Mouse (Mus musculus) adrenal gland, adult (tissue): ENCODE measurements around the gene Akap8l.

ENCODE experiments used
- DNase-seq, 2 experiments: peaks; one replicate each; pipeline ENCODE4 v3.0.0; 2022 to 2023; ENCODE audit warnings: low spot score in 1 of 2; ENCODE audit not compliant: inconsistent age in 2 of 2

Gene Akap8l

DNA sequence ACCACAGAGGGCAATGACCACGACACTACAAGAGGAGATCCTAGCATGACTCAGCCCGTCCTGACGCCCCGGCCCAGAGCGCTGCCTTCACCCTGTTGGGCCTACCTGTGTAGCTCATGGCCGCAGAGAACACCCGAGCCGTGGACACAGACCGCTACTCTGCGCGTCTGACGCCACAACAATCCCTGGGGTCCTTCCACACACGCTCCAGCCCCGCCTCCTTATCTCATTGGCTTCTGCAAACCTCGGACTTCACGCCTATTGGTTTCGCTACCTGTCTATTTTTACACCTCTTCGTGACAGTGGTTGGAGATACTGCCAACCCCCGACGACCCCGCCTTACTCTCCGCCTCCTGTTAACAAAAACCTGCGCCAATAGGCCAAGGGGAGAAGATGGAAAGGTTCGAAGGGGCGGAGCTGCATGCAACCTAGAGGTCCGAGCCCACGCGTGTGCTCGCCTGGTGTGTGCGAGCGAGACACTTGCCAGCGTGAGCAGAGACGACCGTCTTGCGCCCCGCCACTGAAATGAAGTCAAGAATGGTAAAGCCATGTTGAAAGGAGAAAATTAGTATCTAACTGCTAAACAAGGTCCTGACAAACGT, at the start of gene Akap8l:
Gene Akap8l, minus strand, starts transcription at position 226 of the 602 bp plus-strand sequence.
- peak; percentile 98 to 99 for DNase-seq

DNA sequence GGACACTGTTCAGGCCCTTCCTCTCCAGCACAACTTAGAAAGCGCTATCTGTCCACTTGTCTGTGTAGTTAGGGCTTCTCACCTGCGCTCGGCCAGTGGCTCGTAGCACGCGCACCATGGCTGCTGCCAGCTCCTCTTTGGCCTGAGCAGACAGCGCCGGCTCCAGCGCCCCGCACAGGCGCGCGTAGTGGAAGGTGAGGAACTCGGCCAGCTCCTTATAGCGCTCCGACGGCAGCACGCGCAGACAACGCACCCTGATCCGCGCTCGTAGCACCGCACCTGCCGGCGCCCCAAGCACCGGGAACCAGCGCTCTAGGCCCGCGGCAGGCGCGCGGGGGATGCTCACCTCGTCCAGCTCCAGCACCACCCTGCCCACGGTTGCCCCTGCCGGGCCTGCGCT, 45.9 kb upstream of the Akap8l start:
- DNase-seq, result no peak

DNA sequence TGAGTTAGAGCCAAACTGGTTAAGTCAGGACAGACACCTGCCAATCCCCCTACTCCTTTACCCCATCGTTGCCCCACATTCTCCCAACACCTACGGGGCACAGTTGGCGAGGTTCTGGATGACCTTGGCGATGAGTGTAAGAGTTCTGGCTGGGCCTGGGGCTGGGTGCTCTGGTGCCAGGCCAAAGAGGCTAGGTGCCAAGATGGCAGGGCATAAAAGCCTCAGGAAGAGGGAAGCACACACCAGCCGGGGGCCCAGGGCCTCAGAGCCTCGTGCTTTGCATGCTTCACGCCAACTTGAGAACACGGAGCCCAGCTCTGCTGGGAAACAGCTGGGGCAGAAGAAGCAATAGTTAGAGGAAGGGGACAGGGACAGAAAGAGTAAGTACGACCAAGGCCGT, 43.5 kb upstream of the Akap8l start:
- no peak for DNase-seq

DNA sequence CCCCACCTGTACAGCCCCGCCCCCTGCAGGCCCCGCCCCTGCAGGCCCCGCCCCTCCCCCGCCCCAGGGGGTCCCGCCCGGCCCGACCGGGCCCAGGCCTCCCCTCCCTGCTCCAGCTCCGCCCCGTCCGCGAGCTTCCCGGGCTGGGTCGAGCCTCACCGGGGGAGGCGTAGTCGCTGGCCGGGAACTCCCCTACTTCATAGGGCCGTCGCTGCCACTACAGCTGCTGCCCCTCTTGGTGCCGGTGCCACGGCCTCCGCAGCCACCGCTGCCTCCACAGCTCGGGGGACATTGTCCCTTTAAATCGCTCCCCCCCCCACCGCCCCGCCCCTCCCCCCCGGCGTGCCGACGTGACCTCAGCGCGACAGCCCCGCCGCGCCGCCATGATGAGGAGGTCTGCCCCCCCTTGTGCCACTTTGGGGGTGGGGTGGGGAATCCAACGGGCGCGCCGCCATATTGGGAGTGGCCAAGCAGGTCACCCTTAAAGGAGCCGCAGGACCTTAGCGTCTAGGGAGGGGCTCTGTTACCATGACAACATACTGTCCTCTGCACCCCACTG, 38.8 kb upstream of the Akap8l start, which contains the start of gene Wiz:
Gene Wiz, minus strand, starts transcription at position 339 of the 559 bp plus-strand sequence.
- DNase-seq, result peak; percentile 96 to 99

DNA sequence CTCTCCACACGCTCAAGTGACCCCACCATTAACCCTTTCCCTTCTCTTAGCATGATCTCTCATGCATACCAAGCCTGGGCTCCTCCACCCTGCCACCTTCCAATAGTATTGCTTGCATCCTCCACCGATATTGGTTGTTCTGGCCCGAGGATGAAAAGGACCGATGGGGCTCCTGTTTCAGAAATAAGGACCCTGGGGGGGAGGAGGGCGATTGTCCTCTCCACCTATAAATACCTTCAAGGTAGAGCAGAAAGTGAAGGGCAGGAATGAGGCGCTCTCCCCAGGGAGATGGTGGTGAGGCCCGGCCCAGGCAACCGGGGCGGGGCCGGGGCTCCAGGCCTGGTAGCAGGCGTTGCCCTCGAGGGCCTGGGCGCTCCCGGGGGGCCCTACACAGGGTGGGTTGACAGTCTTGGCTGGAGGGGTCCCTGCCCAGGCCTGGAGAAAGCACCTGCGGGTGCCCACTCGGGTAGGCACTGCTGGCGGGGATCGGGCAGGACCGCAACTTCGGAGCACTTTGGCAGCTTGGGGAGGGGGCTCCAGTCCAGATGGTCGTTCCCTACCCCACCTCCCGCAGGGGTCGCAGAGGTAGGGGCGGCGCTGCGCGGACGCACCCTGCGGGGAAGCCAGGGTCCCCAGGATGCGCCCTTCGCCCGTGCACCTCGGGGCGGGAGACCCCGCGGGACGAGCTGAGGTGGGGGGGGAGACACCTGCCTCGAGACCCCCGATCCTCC, 38.1 kb upstream of the Akap8l start:
- peak in 1 of 2 experiments; percentile 84 for DNase-seq

DNA sequence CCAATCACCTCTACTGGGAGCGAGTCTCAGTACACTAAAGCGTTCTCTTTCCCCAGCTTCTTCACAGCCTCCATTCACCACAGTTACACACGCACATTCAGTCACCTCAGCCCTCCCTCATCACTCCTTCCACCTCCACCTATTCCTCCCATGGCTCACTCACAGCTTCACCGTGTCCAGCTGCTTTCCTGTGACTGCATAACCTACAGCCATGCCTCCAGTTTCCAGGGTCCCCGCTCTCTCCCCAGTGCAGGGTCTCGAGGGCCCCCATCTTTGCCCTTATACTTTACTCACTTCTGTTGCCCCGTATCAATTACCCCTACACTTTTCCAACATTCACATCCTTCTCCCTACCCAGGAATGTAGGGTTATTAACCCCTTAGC, 37.6 kb upstream of the Akap8l start:
- no peak for DNase-seq

DNA sequence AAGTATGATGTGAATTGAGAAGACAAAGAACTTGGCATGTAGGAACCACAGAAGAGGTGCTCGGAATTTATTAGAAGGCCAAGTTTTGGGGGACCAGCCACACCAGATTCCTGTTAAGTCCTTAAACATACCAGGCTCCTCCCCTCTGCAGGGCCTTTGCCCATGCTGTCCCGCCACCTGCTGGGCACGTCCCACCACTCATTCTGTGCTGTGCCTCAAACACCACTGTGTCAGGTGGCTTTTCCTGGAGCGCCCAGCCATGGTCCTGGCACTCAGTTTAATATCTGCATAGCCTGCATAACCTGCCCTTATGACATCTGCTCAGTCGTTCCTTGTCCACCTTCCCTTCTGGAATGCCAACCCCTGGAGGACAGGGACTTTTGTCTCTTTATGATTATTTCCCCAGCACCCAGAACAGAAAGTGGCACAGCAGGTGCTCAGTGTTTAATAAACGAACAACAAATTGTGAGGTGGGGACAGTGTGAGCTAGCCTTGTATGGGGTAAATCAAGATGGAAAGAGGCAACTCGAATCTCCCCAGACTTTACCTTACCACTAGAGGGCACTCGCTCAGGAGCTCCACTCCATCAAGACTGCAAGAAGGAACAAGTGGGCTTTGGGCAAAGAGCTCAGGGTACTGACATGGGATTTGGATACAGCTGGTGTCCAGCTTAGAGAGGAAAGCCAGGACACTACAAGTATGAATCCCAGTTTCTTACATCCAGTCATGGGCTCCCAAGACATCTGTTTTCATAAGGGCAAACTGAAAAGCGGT, 36.4 kb upstream of the Akap8l start:
- peak; percentile 40 to 84 for DNase-seq

DNA sequence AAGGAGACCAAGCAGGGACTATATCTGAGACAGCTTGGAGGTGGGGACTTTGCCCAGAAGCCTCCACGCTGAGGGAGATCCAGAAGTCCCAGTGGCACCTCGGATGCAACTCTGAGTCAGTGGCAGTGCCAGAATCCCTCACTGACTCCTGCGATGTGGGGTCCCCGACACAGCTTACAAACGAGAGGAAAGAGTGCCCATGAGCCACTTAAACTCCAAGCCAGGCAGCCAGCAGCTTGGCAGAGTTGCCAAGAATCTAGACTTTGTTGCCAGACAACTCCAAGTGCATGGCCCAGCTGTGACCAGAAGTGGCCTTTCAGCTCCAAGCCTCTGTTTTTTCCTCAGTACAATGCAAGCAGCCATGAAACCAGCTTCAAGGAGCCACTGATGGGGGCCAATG, 33.3 kb upstream of the Akap8l start:
- DNase-seq, result peak; percentile 4 to 53

DNA sequence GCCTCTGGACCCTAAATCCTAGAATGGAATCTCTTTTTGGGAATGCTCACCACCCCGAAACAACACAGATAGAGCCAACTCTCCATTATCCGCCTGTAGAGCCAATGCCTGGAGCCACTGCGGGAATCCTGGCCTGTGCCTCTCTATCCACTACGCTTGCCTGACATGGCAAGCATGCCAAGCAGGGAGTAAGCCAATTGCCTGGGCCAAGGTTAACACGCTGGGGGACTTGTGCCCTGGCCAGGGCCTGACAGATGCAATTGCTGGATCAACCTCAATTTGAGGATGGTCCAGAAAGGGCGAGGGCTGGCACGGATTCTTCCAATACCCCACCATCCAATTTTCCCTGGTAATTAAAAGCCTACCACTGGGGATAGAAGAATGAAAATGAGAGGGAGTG, 32.2 kb upstream of the Akap8l start:
- DNase-seq, result peak; percentile 18 to 76

DNA sequence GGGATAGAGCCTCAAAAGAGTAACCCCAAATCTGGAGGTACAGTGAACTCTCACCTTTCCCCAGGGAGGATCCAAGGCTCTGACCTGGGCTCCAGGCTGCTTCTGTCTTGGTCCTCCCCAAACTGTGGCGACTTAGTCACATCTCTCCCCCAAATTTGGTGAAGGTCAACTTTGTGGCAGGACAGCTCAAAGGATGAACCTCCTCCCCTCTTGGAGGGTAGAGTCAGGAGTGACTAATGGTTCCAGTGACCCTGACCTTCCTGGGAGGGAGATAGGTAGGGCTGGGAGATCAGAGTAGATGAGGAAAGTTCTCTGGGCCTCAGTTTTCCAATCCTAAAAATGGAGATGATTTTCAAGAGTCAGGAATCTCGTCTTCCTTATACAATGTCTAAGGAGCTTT, 28.4 kb upstream of the Akap8l start:
- DNase-seq, result peak; percentile 73 to 83

DNA sequence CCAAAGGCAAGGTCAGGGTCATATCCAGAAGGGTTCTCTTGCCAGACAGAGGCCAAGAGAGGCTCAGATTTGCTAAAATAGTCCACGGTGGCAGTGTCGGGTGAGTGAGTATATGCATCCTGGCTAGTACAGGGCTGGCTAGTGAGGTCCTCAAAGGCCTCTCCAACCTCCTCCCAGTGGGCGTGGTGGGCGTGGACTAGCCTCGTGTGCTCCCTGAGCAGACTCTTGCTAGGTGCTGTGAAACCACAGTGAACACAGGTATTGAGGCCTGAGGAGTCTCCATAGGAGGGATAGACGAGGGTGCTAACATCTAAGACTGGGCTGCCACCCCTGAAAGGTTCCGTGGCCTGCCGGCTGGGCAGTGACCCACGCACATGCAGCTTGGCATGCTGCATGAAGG, 26.7 kb upstream of the Akap8l start:
- DNase-seq, result no peak

DNA sequence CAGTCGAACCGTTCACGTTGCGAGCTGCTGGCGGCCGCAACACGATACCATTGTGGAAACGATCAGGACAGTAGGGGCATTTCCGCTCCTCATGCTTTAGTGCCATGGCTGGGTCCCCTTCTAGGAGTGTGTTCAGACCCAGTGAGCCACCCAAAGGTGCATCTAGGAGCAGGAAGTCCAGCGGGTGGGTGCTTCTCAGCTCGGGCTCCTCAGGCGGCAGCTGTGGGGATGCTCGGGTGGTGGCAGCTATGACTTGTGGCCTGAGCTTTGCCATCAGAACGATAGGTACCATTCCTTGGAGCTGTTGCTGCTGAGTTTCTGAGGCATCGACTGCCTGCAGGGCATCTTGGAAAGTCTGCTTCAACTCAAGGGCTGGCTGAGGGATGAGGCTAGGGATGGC, 26.1 kb upstream of the Akap8l start:
- DNase-seq, result no peak

DNA sequence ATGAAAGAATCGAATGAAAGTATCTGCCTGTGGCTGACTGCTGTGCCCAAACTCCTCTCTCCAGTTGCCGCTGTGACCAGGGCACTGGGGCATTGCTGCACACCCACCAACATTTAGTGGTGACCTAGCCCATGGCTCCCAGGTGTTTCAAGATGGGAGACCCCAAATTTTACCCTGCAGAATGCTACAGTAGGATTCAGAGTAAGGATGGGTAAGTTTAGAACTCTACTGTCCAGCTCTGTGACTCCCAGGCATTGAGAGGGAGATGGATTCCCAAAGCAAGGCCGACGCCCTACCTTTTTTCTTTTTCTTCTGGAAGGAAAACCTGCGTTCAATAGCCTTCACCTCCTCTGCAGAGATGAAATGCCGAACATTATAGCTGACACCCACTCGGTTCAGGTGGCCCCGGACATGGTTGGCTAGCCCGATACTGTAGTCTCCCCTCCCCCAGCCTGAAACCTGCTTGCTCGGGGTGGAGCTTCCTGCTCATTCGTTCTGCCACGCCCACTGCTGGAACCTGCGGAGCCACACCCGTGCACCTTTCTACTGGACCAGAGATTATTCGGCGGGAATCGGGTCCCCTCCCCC, 18.7 kb upstream of the Akap8l start:
- DNase-seq, result no peak

DNA sequence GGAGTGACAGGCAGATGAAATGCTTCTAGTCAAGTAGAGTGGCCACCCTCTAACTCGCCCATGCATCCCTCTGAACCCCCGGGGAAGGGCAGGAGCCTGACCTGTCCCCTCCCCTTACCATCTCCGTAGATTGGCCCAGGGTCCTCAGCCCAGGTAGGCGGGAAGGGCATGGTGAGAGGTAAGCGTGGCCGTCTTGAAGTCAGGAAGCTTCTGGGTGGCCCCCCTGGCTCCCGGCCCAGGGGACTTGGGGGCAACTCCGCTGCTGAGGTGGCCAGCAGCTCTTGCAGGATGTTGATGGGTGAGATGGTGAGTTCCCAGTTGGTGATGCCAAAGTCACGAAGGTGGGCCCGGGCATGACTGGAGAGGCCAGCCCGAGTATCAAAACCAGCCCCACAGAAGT, 17.3 kb upstream of the Akap8l start:
- no peak for DNase-seq

DNA sequence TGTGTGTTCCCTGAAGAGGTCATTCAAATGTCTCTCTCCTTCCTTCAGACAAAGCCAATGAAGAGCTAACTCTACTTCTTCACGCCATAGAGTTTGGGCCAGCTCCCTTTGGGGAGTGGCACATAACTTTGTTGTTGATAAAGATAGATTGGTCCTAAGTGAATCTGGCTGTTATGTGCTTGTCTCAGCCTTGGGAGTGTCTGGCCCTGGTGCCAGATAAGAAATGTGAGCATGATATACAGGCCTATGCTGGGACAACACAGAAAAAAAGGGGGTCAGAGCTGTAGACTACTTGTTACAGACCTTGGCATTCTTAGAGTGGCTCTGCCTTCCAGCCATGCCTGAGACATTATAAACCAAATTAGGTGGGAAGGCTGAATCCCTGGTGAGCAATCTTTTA, 14.9 kb upstream of the Akap8l start:
- DNase-seq, result peak; percentile 38 to 68

DNA sequence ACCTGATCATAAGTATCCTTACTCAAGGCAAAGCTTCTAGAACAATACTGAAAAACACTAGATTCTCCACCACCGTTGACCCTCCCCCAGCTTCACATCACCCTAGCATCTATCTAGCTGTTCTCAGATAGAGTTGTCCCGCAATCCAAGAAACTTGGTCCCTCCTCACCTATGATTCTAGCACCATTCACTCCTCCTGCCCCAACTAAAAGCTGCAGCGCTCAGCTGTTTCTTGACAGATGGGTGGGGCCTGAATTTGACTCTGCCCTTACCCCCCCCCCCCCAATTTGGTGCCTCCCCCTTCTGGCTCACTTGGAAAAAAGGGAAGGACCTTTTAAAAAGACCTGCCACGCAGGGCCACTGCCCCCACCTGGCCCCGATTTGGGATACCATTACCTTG, 14.4 kb upstream of the Akap8l start:
- DNase-seq, result no peak

DNA sequence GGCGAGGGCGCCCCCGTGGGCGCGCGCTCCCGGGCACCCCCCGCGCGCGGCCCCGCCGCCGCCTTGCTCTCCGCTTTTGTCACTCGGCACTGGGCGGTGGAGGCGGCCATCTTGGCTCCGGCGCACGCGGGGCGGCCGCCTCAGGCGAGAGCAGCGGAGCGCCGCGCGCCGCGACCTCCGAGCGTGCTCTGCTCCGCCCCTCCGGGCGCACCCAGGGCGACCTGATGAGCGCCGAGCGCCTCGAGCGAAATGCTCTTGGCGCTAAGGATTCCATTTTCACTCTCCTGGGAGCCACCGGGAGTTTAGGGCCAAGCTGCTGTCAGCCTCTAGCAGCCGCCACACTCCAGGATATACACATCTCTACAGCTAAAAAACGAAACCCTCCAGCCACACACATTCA, 13.9 kb upstream of the Akap8l start:
- DNase-seq, result peak; percentile 90 to 94

DNA sequence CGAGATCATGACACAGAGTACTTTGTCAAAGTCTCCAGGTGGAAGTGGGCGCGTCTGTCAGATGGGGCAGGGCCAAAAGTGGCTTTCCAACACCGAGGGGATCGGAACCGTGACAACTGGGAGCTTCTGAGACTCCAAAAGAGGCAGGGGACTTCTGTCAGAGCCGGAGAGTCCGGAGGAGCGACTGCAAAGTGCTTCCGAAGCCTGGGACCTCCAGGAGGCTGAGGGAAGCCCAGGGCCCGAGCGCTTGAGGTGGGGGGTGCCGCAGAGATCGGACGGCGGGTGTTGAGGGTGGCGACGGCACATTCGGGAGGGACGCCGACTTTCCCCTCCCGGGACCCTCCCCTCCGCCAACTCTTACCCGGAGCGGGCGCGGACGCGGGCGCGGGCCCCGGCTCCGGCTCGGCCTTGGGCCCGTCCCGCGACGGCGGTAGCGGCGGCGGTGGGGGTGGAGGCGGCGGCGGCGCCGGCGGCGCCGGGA, 13.5 kb upstream of the Akap8l start:
- peak in 1 of 2 experiments; percentile 57 for DNase-seq

DNA sequence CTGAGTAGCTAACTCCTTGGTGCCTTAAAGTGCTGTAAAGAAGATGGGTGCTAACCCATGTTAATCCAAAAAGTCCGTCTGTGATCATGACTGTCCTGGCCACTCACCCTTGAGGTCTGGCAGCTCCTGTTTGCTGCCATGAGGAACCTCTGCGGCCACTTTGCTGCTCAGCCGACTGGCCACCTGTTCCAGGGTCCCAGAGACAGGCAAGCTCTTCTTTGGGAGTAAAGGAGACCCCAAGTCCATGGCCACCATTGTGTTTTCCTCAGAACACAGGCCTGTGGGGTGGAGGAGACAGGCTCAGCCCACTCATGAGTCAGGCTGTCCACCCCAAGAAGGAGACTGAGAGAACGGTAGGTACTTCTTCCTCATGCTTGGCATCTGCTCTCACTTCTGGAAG, 12.3 kb upstream of the Akap8l start:
- no peak for DNase-seq

DNA sequence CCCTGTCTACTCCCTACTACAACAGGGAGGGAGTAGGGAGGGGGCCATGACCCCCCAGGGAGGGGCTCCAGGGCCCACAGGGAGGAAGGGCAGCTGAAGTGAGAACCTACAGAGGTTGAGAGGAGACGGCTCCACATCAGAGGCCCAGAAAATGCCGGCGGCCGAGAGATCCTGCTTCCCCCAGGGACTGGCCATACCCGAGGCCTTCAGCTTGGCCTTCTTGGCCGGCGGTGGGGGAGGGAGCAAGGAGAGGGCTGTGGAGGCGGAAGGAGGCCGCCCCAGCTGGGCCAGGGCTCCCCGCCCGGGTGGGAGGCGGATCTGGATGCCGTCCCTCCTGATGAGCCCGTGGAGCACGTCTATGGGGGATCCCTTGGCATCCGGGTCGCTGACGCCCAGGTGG, 9.5 kb upstream of the Akap8l start:
- peak; percentile 64 to 85 for DNase-seq

DNA sequence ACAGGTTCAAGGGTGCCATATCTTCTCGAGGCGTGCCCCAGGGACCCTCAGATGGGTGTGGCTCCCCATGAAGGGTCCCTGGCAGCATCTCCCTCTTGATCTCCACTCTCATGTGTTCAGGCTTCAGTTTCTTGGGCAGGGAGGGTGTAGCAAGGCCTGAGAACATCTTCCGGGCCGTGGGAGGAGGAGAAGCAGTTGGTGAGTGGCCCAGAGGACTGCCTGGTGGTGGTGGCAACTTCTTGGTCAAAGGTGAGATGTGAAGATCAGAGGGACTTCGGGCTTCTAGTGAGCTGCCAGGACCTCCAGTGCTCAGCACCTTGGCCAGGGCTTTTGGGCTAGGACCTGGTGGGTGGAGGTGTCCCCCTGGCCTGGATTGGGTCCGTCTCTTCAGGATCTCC, 8.5 kb upstream of the Akap8l start:
- no peak for DNase-seq
